Mouse (Mus musculus) liver, adult 2 months (tissue): ENCODE results near the gene Gzmd. TPM values are rescaled to one million over a fixed set of nuclear protein-coding genes. Genes with fewer than 3 reads are reported as not detected.
A peak's percentile ranks its signal among the peaks of the same experiment; 100 is the strongest.
"Not testable (repeated sequence)": the region's sequence is repeated elsewhere in the genome, so short reads cannot be mapped to it uniquely, and the experiment has no call there.

ENCODE experiments used
- DNase-seq: peaks from one replicate; pipeline ENCODE4 v3.0.0-alpha.2; 2011; ENCODE audit warnings: low read depth, low spot score; ENCODE audit errors: extremely low read depth
- H3K27ac ChIP-seq: fragments of 200-500 bp; replicated peaks from 2 replicates; pipeline ENCODE4 v1.5.1; 2012; ENCODE audit warnings: low read depth, mild to moderate bottlenecking, control low read depth, inconsistent platforms, low read length; ENCODE audit not compliant: insufficient read depth
- H3K27me3 ChIP-seq: fragments of 200-500 bp; 2 replicates; pipeline ENCODE4 v1.6.1; 2012; ENCODE audit warnings: mild to moderate bottlenecking, moderate library complexity, low read length, inconsistent platforms; ENCODE audit not compliant: control insufficient read depth, insufficient read depth
- H3K36me3 ChIP-seq: fragments of 200-500 bp; 2 replicates; pipeline ENCODE4 v1.6.1; 2012; ENCODE audit warnings: low read length, inconsistent platforms; ENCODE audit not compliant: control insufficient read depth, insufficient read depth
- H3K4me1 ChIP-seq: fragments of 200-500 bp; 2 replicates; pipeline ENCODE4 v1.6.1; 2011; ENCODE audit warnings: low read length; ENCODE audit not compliant: control insufficient read depth, insufficient read depth
- H3K4me3 ChIP-seq: fragments of 200-500 bp; 2 replicates; pipeline ENCODE4 v1.5.1; 2011; ENCODE audit warnings: low read depth, mild to moderate bottlenecking, control low read depth, low read length, moderate library complexity; ENCODE audit not compliant: insufficient read depth
- H3K79me2 ChIP-seq: fragments of 200-500 bp; 2 replicates; pipeline ENCODE4 v1.6.1; 2012; ENCODE audit warnings: inconsistent platforms, mild to moderate bottlenecking, low read length, moderate library complexity; ENCODE audit not compliant: control insufficient read depth, insufficient read depth
- H3K9ac ChIP-seq: fragments of 200-500 bp; 2 replicates; pipeline ENCODE4 v1.6.1; 2012; ENCODE audit warnings: low read depth, mild to moderate bottlenecking, control low read depth, inconsistent platforms, low read length
- CTCF ChIP-seq: fragments of 200-500 bp; IDR thresholded peaks from 2 replicates; pipeline ENCODE4 v1.5.1; 2011; ENCODE audit warnings: low read depth, low read length, control low read depth
- POLR2A ChIP-seq: fragments of 200-500 bp; IDR thresholded peaks from 2 replicates; pipeline ENCODE4 v1.6.1; 2011; ENCODE audit warnings: low read length, control low read depth; ENCODE audit not compliant: insufficient read depth; ENCODE audit errors: extremely low read depth
- WGBS: fragments of 180-500 bp; shearing (Covaris S2); methylation state at CpG from one replicate; pipeline ENCODE4 v1.1.7; 2018; 5-methylcytosine and 5-hydroxymethylcytosine counted together
- polyA plus RNA-seq: library from polyadenylated mRNA; depleted of rRNA; stranded (reverse); fragments of >200 nt; gene quantifications from 2 replicates; pipeline ENCODE4 v1.2.3, GENCODE M21; 2012; rRNA removed
- total RNA-seq: library from RNA; depleted of rRNA; stranded (reverse); fragments of >200 nt; gene quantifications from 2 replicates; pipeline ENCODE4 v1.2.3, GENCODE M21; 2014; rRNA removed

Gzmd gene
- total RNA-seq (not detected in 2 replicates), polyA plus RNA-seq (not detected in 2 replicates)

GRCm38 (mm10) chr14:56132508-56132907 lies at the start of gene Gzmd:
TSS of gene Gzmd (minus strand) at chr14:56132608.
- WGBS, result 68% methylated on average over 2 of the region's 2 CpGs
- not testable (repeated sequence) for H3K4me3 ChIP-seq, H3K36me3 ChIP-seq, H3K27ac ChIP-seq, H3K4me1 ChIP-seq, H3K9ac ChIP-seq, H3K79me2 ChIP-seq, DNase-seq, H3K27me3 ChIP-seq

- not testable (repeated sequence) for H3K9ac ChIP-seq, H3K36me3 ChIP-seq, H3K27ac ChIP-seq, H3K79me2 ChIP-seq, H3K4me3 ChIP-seq, H3K27me3 ChIP-seq, H3K4me1 ChIP-seq
- WGBS, result 24% methylated on average over 8 of the region's 8 CpGs
- peak; percentile 66 for TF ChIP-seq CTCF
- peak; percentile 3 for DNase-seq
Measured at GRCm38 (mm10) chr14:56177651-56178050, 45.2 kb upstream of the Gzmd start.

GRCm38 (mm10) chr14:56174499-56174898 lies 42.1 kb upstream of the Gzmd start, which contains the start of gene Gzmn:
TSS of gene Gzmn (minus strand) at chr14:56174599.
- Histone ChIP-seq H3K36me3 (no peaks in the 10 kb centered on the region), H3K27ac (no peak within 1 kb of the TSS), H3K4me1 (no peaks in the 10 kb centered on the region), H3K79me2 (no peaks in the 10 kb centered on the region), H3K27me3 (no peaks in the 10 kb centered on the region), H3K9ac (no peak within 1 kb of the TSS), H3K4me3 (no peak within 1 kb of the TSS)
- 90% methylated on average over 5 of the region's 5 CpGs for WGBS
- TF ChIP-seq POLR2A (no peak), CTCF (no peak)
- no peak for DNase-seq

GRCm38 (mm10) chr14:56173396-56173795 lies 41.0 kb upstream of the Gzmd start:
- Histone ChIP-seq H3K27me3 (no peaks in the 10 kb centered on the region), H3K9ac (no peak overlapping the region), H3K4me1 (no peaks in the 10 kb centered on the region), H3K79me2 (no peaks in the 10 kb centered on the region), H3K36me3 (no peaks in the 10 kb centered on the region), H3K4me3 (no peak overlapping the region), H3K27ac (no peak overlapping the region)
- 90% methylated on average over 6 of the region's 6 CpGs for WGBS
- DNase-seq, result no peak
- no peak for TF ChIP-seq CTCF
- TF ChIP-seq POLR2A, result no peak

- 91% methylated on average over 5 of the region's 5 CpGs for WGBS
- Histone ChIP-seq H3K9ac (no peak overlapping the region), H3K4me3 (no peak overlapping the region), H3K36me3 (no peaks in the 10 kb centered on the region), H3K4me1 (no peaks in the 10 kb centered on the region), H3K27ac (no peak overlapping the region), H3K79me2 (no peaks in the 10 kb centered on the region), H3K27me3 (no peaks in the 10 kb centered on the region)
- DNase-seq, result no peak
- TF ChIP-seq POLR2A, result no peak
- TF ChIP-seq CTCF, result no peak
Measured at GRCm38 (mm10) chr14:56172744-56173143, 40.3 kb upstream of the Gzmd start.

GRCm38 (mm10) chr14:56168009-56168408 lies 35.6 kb upstream of the Gzmd start:
- no peak for DNase-seq
- TF ChIP-seq CTCF (no peak), POLR2A (no peak)
- Histone ChIP-seq H3K9ac (no peak overlapping the region), H3K27ac (no peak overlapping the region), H3K79me2 (no peaks in the 10 kb centered on the region), H3K4me1 (no peaks in the 10 kb centered on the region), H3K27me3 (no peaks in the 10 kb centered on the region), H3K4me3 (no peak overlapping the region), H3K36me3 (no peaks in the 10 kb centered on the region)
- WGBS, result 63% methylated on average over 6 of the region's 6 CpGs
